Mouse (Mus musculus): ENCODE data around the gene Gm12355. TPM values are rescaled to one million over a fixed set of nuclear protein-coding genes. Genes with fewer than 3 reads are reported as not detected.

The Gm12355 gene
- polyA plus RNA-seq, 1 experiment, result 0.33 TPM

DNA sequence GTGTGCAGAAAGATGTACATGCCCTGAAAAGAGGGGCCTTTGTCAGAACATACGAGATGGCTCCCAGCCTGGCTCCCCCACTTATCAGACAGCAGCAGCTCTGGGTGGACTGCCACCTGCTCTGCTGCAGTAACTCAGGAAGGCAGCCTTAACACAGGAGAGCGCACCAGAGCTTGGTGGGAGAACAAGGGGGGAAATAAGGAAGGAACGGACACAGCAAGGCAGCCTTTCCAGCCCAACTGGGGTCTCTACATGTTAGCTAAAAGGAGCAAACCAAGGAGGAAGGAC lies 42.3 kb downstream of the Gm12355 start:
- WGBS, result 85% methylated on average over 3 of the region's 3 CpGs
- no peak for TF ChIP-seq POLR2A (IDR thresholded peaks at IDR 0.05; ENCODE audit: borderline replicate concordance, insufficient read depth, low read length)
- no peak for TF ChIP-seq CTCF (IDR thresholded peaks at IDR 0.05; ENCODE audit: borderline replicate concordance, insufficient read depth, low read depth, low read length)

GRCm38 (mm10) chr11:98582551-98583264 lies 42.8 kb downstream of the Gm12355 start:
- Histone ChIP-seq H3K4me3 (replicated peaks; ENCODE audit: insufficient read depth, low read depth, low read length) (no peak overlapping the region), H3K27me3 (ENCODE audit: control insufficient read depth, insufficient read depth, low read length) (no peaks in the 10 kb centered on the region), H3K4me1 (ENCODE audit: control insufficient read depth, insufficient read depth, low read length) (peaks cover 13% of the 10 kb centered on the region), H3K27ac (ENCODE audit: insufficient read depth, low read length) (no peak overlapping the region)
- DNase-seq, result no peak
- 88% methylated on average over 12 of the region's 12 CpGs for WGBS
- no peak for TF ChIP-seq POLR2A (IDR thresholded peaks at IDR 0.05; ENCODE audit: borderline replicate concordance, insufficient read depth, low read length)
- no peak for TF ChIP-seq CTCF (IDR thresholded peaks at IDR 0.05; ENCODE audit: borderline replicate concordance, insufficient read depth, low read depth, low read length)

More for the DNA sequence above, 42.3 kb downstream of the Gm12355 start:
- H3K27me3 ChIP-seq (ENCODE audit: control insufficient read depth, insufficient read depth, low read length), result no peaks in the 10 kb centered on the region
- H3K27ac ChIP-seq (ENCODE audit: insufficient read depth, low read length), result no peak overlapping the region
- DNase-seq, result no peak
- peaks cover 13% of the 10 kb centered on the region for H3K4me1 ChIP-seq (ENCODE audit: control insufficient read depth, insufficient read depth, low read length)
- no peak overlapping the region for H3K4me3 ChIP-seq (replicated peaks; ENCODE audit: insufficient read depth, low read depth, low read length)

GRCm38 (mm10) chr11:98582030-98582388 lies 43.5 kb downstream of the Gm12355 start:
- no peak for DNase-seq
- Histone ChIP-seq H3K4me1 (ENCODE audit: control insufficient read depth, insufficient read depth, low read length) (peaks cover 13% of the 10 kb centered on the region), H3K27me3 (ENCODE audit: control insufficient read depth, insufficient read depth, low read length) (no peaks in the 10 kb centered on the region), H3K27ac (ENCODE audit: insufficient read depth, low read length) (no peak overlapping the region), H3K4me3 (replicated peaks; ENCODE audit: insufficient read depth, low read depth, low read length) (no peak overlapping the region)
- TF ChIP-seq POLR2A (IDR thresholded peaks at IDR 0.05; ENCODE audit: borderline replicate concordance, insufficient read depth, low read length) (no peak), CTCF (IDR thresholded peaks at IDR 0.05; ENCODE audit: borderline replicate concordance, insufficient read depth, low read depth, low read length) (no peak)
- WGBS, result 82% methylated on average over 8 of the region's 8 CpGs

DNA sequence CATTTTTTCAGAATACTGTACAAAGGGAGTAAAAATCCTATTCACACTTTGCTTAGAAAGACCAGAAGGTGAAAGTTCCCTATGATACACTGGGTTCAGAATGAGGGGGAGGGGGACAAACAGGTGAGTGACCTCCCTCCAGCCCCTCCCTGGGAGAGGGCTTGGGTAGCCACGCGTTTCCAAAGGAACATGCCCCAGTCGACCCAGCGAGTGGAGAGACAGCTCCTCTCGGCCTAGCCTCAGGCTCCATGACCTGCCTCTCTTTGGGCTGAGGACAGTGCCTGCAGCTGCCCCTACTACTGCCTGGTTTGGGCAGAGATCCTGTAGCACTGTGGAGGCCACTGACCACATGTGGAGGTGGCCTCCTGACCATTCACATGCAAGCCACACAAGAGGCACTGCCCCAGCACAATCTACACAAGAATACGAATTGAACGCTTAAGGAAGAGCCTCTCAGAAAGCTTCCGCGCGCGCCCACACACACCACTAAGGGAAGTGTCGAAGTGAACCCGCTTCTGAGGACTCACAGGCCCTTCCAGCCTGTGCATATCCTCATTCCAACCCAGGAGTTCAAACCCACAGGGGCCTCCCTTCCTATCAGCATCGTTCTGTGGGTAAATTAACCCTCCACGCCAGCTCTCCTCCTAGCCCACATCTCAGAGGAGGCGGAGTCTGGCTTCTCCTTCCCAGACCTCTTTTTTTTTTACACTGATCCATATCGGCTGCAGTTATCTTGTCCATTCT lies 44.0 kb downstream of the Gm12355 start:
- peaks cover 13% of the 10 kb centered on the region for H3K4me1 ChIP-seq (ENCODE audit: control insufficient read depth, insufficient read depth, low read length)
- no peaks in the 10 kb centered on the region for H3K27me3 ChIP-seq (ENCODE audit: control insufficient read depth, insufficient read depth, low read length)
- WGBS, result 65% methylated on average over 17 of the region's 17 CpGs
- DNase-seq, result no peak
- no peak overlapping the region for H3K27ac ChIP-seq (ENCODE audit: insufficient read depth, low read length)
- no peak overlapping the region for H3K4me3 ChIP-seq (replicated peaks; ENCODE audit: insufficient read depth, low read depth, low read length)
- TF ChIP-seq CTCF (IDR thresholded peaks at IDR 0.05; ENCODE audit: borderline replicate concordance, insufficient read depth, low read depth, low read length), result no peak
- no peak for TF ChIP-seq POLR2A (IDR thresholded peaks at IDR 0.05; ENCODE audit: borderline replicate concordance, insufficient read depth, low read length)

DNA sequence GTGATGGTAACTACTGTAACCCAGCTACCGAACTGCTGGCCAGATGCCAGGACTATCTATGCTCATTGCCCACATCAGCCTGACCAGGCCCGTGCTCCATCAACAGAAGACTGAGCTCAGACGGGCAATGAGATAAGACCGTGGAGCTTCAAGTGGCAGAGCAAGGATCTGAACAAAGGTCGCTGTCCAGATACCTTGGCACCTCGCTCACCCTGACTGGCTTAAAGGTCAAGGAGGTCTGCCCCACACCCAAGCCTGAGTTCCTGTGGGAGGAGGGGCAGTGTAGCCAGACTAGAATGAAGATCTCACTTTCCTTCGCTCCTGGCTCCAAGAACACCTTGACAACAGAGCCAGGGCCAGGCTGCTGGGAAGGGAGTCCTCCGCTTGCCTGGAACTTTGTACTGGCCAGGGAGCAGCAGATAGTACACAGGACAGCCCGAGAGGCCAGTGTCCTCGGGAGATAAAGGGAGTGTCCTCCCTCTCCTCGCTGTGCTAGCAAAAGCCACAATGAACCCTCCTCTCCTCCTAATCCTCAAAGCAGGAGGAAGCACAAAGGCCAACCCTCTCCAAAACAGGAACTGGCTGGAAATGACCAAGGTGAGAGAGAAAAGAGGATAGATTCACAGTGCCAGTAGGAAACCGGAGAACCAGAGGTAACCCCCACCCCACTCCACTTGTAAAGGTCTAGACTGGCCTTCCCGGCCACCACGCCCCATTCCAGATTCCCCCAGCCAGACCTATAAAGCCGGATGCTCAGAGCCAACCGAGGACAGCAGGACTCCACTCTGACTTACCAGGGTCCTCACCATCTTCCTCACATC lies 45.0 kb downstream of the Gm12355 start:
- H3K4me1 ChIP-seq (ENCODE audit: control insufficient read depth, insufficient read depth, low read length), result peaks cover 8% of the 10 kb centered on the region
- H3K27ac ChIP-seq (ENCODE audit: insufficient read depth, low read length), result no peak overlapping the region
- no peak for DNase-seq
- no peak for TF ChIP-seq POLR2A (IDR thresholded peaks at IDR 0.05; ENCODE audit: borderline replicate concordance, insufficient read depth, low read length)
- no peak for TF ChIP-seq CTCF (IDR thresholded peaks at IDR 0.05; ENCODE audit: borderline replicate concordance, insufficient read depth, low read depth, low read length)
- H3K27me3 ChIP-seq (ENCODE audit: control insufficient read depth, insufficient read depth, low read length), result no peaks in the 10 kb centered on the region
- WGBS, result 73% methylated on average over 16 of the region's 16 CpGs
- H3K4me3 ChIP-seq (replicated peaks; ENCODE audit: insufficient read depth, low read depth, low read length), result no peak overlapping the region

- H3K4me3 ChIP-seq (replicated peaks; ENCODE audit: insufficient read depth, low read depth, low read length), result no peak overlapping the region
- peak in 1 of 2 experiments; percentile 15 for DNase-seq
- TF ChIP-seq CTCF (IDR thresholded peaks at IDR 0.05; ENCODE audit: borderline replicate concordance, insufficient read depth, low read depth, low read length) (no peak), POLR2A (IDR thresholded peaks at IDR 0.05; ENCODE audit: borderline replicate concordance, insufficient read depth, low read length) (no peak)
- no peaks in the 10 kb centered on the region; the same call in 1 of the 2 replicates for H3K27me3 ChIP-seq (ENCODE audit: control insufficient read depth, insufficient read depth, low read length)
- H3K4me1 ChIP-seq (ENCODE audit: control insufficient read depth, insufficient read depth, low read length), result no peaks in the 10 kb centered on the region
- no peak overlapping the region for H3K27ac ChIP-seq (ENCODE audit: insufficient read depth, low read length)
- WGBS, result 21% methylated on average over 5 of the region's 5 CpGs
Measured at GRCm38 (mm10) chr11:98577776-98578175, 47.7 kb downstream of the Gm12355 start.

Other genes with a start within 250 kb of the Gm12355 start
- 0.95 and 1.3 TPM in 2 replicates for gene Tcap, start 241.8 kb downstream of the Gm12355 start, polyA plus RNA-seq (2012; rRNA removed)
- 0.26 and 0.40 TPM in 2 replicates for gene Pnmt, start 239.2 kb downstream of the Gm12355 start, polyA plus RNA-seq (2012; rRNA removed)
- 13.2 and 14.1 TPM in 2 replicates for gene Pgap3, start 225.2 kb downstream of the Gm12355 start, polyA plus RNA-seq (2012; rRNA removed)
- gene Erbb2, start 213.2 kb downstream of the Gm12355 start, polyA plus RNA-seq (2012; rRNA removed), result 1.6 and 1.8 TPM in 2 replicates
- gene Mien1, start 186.7 kb downstream of the Gm12355 start, polyA plus RNA-seq (2012; rRNA removed), result 182 and 183 TPM in 2 replicates
- gene Grb7, start 179.3 kb downstream of the Gm12355 start, polyA plus RNA-seq (2012; rRNA removed), result 15.8 and 19.9 TPM in 2 replicates
- gene Ikzf3, start 79.6 kb downstream of the Gm12355 start, polyA plus RNA-seq (2012; rRNA removed), result 0.07 and 0.10 TPM in 2 replicates
- 0.13 and 0.20 TPM in 2 replicates for gene Zpbp2, start 74.6 kb downstream of the Gm12355 start, polyA plus RNA-seq (2012; rRNA removed)
- gene Ormdl3, start 38.3 kb downstream of the Gm12355 start, polyA plus RNA-seq (2012; rRNA removed), result 64.6 and 66.8 TPM in 2 replicates
- gene Lrrc3c, start 27.4 kb downstream of the Gm12355 start, polyA plus RNA-seq (2012; rRNA removed), result 0.41 TPM in 1 of 2 replicates, not detected in the other
- not detected in 2 replicates for gene Gsdma3, start 699 bp upstream of the Gm12355 start, polyA plus RNA-seq (2012; rRNA removed)
- gene Gsdma2, start 21.1 kb upstream of the Gm12355 start, polyA plus RNA-seq (2012; rRNA removed), result not detected in 2 replicates
- gene Gsdma, start 38.7 kb upstream of the Gm12355 start, polyA plus RNA-seq (2012; rRNA removed), result 0.13 and 0.28 TPM in 2 replicates
- 205 and 207 TPM in 2 replicates for gene Psmd3, start 56.9 kb upstream of the Gm12355 start, polyA plus RNA-seq (2012; rRNA removed)
- not detected in 2 replicates for gene Csf3, start 75.6 kb upstream of the Gm12355 start, polyA plus RNA-seq (2012; rRNA removed)
- gene Med24, start 103.8 kb upstream of the Gm12355 start, polyA plus RNA-seq (2012; rRNA removed), result 105 and 108 TPM in 2 replicates
- 439 and 447 TPM in 2 replicates for gene Thra, start 115.0 kb upstream of the Gm12355 start, polyA plus RNA-seq (2012; rRNA removed)
- gene Nr1d1, start 149.7 kb upstream of the Gm12355 start, polyA plus RNA-seq (2012; rRNA removed), result 144 and 167 TPM in 2 replicates
- 99.1 and 103 TPM in 2 replicates for gene Msl1, start 169.9 kb upstream of the Gm12355 start, polyA plus RNA-seq (2012; rRNA removed)
- gene Casc3, start 179.2 kb upstream of the Gm12355 start, polyA plus RNA-seq (2012; rRNA removed), result 55.5 TPM in 2 replicates
- gene Rapgefl1, start 211.1 kb upstream of the Gm12355 start, polyA plus RNA-seq (2012; rRNA removed), result 56.8 and 58.0 TPM in 2 replicates
- 25.8 and 27.3 TPM in 2 replicates for gene Wipf2, start 238.0 kb upstream of the Gm12355 start, polyA plus RNA-seq (2012; rRNA removed)